Mouse (Mus musculus): ENCODE results near the gene Incenp. TPM values are rescaled to one million over a fixed set of nuclear protein-coding genes. Genes with fewer than 3 reads are reported as not detected.
"Not testable (repeated sequence)": the region's sequence is repeated elsewhere in the genome, so short reads cannot be mapped to it uniquely, and the experiment has no call there.

Incenp gene
- 10 to 100 TPM; 17.9 to 19.5 TPM for total RNA-seq (2021)
- long read RNA-seq, experiment 1, partial matches to known transcripts, result 3 of 11 reads
- long read RNA-seq, experiment 1, other reads (novel, unspliced or antisense), result 6 of 11 reads
- long read RNA-seq, experiment 2, partial matches to known transcripts, result 4 of 12 reads
- long read RNA-seq, experiment 2, other reads (novel, unspliced or antisense), result 4 of 12 reads

DNA sequence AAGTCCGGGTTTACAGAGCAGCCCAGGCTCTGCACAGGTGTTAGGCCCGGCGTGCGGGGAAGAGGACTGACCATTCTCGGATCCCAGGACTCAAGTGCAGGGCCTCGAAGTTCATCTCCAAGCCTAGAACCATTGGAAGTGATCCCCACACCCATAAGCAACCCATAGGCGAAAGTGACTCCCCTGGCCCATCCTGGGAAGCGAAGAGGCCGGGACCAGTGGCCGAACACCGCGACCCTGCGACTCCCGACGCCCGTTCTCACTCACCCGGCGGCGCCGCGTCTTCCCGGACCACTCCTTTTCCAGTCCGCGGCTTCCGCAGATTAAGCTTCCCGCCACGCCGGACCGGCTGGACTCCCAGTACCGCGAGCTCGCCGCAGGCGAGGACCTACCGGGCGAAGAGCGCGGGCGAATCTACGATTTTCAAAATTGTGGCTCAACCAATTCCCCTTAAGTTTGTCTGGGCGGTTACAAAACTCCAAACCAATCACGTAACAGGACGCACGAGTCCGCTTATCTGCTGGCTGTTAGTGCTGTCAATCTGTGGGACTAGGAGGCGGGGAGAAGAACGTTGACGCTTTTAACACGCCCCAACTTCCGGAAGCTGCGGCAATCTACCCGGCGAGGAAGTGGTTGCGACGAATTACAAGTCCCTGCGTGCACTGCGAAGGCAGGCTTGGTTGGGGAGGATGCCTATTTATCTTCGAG is at the start of gene Incenp:
Gene Incenp (minus strand): TSS at position 480 of the 708 bp plus-strand sequence.
- peak; percentile 95 to 98 for DNase-seq (ENCODE audit: low spot score in 2 of 2)
- intact Hi-C loops (cut with DNase I), result no loop called here

DNA sequence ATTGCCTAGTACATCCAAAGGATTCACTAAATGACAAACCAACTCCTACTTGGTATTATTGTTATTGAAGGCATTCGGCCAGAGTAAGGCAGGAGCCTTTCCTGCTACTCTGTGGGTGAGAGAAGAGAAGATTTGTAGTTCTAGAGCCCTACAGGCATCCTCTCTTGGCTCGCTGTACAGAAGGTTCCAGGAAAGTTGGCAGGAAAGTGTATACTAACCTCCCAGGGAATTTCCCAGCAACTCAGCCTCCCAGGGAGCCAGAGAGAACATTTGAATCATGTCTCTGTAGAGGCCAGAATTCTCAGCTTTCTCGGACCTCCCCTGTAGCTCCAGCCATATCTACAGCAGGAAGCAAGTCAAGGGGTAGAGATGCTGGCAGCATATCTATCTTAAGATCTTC is 47.6 kb upstream of the Incenp start:
- intact Hi-C loops (cut with DNase I), result no loop called here
- DNase-seq (ENCODE audit: low spot score in 2 of 2), result no peak

DNA sequence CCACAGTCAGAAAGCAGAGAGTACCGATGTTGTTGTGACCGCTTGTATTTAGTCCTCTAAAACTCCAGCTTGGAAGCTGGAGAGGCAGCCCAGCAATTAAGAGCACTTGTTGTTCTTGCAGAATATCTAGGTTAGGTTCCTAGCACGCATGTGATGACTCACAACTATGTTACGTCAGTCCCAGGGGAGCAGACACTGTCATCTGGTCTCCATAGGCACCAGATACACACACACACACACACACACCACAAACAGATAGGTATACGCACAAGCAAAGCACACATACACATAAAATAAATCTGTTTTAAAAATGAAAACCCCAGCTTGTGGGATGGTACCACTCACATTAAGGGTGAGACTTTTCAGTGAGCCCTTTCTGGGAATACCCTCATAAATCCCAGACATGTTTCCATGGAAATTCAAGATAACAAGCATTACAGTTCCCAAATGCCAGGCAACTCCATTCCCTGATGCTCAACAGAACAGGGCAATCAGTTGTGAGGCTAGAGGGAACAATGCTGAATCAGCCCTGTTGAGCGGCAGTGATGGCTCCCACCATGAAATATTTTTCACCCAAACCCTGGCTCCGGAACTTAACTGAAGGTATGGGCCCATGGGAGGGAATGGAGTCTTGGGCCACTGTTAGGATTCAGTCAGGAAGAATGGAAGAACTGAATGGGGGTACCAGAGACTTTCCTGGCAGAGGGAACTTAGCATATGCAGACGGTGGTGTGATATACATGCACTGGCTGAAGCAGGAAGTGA is 46.6 kb upstream of the Incenp start:
- no peak for DNase-seq (ENCODE audit: low spot score in 2 of 2)
- intact Hi-C loops (cut with DNase I), result no loop called here

DNA sequence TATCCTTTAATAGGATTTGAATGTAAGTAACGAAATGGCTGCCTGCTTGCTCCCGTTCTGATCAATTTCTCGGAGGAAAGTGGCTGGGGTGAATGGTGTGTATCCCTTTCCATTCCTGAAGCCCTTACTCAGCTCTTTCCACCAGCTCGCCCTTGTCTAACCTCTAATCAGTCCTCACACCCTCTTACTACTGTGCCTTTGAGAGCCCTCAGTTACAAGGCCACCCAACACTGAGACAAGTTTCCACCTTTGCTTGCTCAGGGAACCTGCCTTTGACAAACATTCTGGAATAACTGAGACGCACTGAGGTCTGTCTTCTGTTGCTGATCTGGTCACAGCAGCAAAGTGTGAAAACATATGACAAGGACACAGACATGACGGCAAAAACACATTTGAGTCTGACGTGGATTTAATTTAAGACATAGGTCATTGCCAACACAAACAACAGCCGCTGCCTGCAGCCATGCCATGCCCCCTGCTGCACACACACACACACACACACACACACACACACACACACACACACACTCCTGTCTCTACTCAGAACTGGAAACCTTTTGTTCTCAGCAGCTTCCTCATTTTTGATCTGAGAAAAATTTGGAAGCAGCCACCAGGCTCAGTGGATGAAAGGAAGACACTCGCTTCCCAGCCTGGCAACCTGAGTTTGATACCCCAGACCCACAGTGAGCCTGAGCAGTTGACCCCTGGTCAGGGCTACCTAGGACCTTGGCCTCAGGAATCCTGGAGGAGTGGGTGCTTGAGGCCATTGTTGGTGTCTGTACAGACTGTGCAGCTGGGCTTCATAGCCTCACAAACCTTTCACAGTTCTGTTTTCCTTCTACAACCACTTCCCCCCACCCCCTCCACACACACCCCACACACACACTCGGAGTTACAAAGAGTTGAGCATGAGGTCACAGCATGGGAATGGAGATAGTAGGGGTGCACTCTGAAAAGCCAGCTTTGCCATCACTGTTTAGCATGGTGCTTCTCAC is 43.5 kb upstream of the Incenp start:
- intact Hi-C loops (cut with DNase I), result no loop called here
- no peak for DNase-seq (ENCODE audit: low spot score in 2 of 2)

DNA sequence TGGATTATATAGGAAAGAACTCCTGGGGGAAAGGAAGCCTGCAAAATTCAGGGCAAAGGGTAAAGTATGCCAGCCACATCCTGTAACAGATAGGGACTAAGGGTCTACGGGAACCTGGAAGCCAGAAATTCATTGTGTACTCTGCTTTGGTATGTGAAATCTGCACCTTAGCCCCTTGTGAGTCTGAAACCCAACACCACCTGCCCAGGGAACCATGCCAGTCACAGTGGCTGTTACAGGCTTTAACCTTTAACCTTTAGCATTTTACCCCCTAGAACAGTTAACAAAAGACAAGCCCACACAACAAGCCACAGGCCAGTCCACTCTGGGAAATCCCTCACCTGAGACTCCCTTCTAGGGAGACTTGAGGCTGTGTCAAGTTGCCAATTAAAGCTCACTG is 42.5 kb upstream of the Incenp start:
- no peak for DNase-seq (ENCODE audit: low spot score in 2 of 2)

DNA sequence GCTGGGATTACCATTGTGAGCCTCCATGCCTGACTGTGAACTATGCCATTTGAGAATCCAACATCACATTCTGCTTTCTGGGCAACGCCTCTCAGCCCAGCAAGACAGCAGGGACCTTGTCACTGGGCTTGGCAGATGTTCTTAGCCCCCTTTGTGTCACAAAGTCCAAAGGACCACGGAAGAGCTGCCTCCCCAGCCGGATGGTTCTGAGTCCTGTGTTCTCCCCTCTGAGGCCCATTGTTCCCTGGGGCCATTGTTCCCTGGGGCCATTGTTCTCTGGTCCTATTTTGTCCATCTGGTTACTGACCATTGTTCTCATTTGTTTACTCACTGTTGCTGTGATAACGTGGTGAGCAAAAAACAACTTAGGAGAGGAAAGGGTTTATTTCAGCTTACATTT is 41.6 kb upstream of the Incenp start:
- intact Hi-C loops (cut with DNase I), result no loop called here
- DNase-seq (ENCODE audit: low spot score in 2 of 2), result no peak

More for the DNA sequence above, 42.5 kb upstream of the Incenp start:
- intact Hi-C loops (cut with DNase I), result no loop called here

DNA sequence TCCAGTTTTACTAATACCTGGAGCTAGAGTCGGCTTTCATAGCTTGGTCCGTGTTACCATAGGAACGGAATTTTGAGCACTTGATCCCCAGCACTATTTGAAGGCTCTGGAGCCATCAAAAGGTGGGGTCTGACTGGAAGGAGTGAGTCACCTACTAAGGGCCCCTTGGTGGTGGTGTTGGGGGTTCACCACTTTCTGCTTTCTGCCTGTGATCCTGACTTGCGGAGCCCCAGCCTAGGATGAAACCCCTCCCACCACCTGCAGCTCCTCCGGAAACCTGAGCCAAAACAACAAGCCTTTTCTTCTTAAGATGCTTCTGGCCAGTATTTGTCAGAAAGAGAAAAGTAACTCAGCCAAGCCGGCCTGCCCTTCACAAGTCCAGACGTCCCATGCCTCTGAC is 40.5 kb upstream of the Incenp start:
- DNase-seq (ENCODE audit: low spot score in 2 of 2), result no peak
- intact Hi-C loops (cut with DNase I), result no loop called here

DNA sequence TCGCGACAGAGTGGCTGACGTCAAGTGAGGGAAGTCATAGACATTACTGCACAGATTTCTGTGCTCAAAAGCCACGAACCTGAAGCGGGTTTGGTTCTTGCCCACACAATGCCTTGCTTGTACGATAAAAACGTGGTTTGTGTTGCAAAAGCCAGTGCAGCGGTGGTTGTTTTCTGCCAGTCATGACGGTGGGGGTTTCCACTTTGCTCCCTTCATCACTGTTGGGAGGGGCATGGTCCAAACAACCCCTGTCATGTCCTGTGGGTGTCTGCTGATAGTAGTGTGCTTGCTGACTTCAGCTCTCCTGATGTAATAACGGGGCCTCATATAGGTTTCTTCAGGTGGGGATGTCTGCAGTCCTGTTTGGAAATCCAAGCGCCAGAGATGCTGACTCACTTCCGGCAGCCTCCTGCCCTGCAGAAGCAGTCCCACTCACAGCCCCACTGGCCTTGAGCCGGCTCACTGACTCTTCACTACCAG is 39.5 kb upstream of the Incenp start:
- intact Hi-C loops (cut with DNase I), result no loop called here
- DNase-seq (ENCODE audit: low spot score in 2 of 2), result no peak

DNA sequence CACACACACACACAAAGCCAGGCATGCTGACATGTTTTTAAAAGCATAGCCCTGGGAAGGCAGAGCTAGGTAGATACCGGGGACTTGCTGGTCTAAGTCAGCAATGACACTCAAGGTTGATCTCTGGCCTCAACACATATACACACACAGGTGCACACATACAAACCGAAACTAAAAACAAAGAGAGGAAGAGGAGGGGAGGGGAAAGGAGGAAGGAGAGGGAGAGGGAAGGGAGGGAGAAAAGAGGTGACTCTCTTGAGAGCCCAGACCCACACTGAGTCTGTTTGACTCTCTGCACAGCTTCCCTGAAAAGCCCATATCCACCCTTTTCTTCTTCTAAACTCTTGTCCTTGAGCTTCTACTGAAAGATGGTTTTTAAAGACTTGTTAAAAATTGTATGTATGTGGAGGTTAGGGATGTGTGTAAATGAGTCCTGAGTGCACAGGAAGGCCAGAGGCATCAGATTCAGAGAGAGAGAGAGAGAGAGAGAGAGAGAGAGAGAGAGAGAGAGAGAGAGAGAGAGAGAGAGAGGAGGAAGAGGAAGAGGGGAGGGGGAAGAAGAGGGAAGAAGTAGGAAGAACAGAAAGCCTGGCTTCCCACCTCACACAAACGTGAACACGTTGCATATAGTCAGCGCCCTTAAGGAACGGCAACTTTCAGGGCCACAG is 38.9 kb upstream of the Incenp start:
- no peak for DNase-seq (ENCODE audit: low spot score in 2 of 2)

DNA sequence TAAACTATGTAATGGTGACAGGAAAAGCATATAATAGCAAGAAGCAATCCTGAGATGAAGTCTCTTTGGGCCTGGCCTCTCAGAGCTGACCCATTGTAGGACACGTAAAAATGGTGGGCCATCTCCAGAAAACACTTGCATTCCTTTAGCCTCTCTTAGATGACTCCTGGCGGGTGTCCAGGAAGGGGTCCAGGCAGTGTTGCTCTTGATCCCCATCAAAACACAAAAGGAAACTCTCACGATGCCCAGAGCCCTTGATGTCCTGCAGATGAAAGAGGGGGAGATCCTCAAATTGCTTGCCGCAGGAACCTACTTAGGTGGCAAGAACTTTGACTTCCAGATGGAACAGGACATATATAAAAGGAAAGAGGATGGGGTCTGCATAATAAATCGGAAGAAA is 38.1 kb upstream of the Incenp start:
- DNase-seq (ENCODE audit: low spot score in 2 of 2), result no peak

More for the DNA sequence above, 38.9 kb upstream of the Incenp start:
- intact Hi-C loops (cut with DNase I), result no loop called here

DNA sequence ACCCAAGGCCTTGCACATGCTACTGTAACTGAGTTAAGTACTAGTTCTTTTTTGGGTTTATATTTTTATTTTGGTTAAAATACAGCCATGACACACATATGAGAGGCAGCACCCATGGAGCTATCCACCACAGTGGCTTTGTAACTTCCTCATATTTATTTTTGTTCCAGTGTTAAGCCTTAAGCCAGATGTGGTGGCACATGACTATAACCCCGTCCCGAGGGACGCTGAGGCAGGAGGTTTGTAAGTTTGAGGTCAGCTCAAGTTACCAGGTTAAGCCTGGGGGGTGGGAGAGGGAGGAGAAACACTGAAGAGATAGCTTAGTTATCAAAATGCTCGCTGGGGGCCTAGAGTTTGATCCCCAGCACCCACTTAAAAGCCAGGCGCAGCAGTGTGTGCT is 37.2 kb upstream of the Incenp start:
- no peak for DNase-seq (ENCODE audit: low spot score in 2 of 2)
- intact Hi-C loops (cut with DNase I), result no loop called here

More for the DNA sequence above, 38.1 kb upstream of the Incenp start:
- intact Hi-C loops (cut with DNase I), result no loop called here

DNA sequence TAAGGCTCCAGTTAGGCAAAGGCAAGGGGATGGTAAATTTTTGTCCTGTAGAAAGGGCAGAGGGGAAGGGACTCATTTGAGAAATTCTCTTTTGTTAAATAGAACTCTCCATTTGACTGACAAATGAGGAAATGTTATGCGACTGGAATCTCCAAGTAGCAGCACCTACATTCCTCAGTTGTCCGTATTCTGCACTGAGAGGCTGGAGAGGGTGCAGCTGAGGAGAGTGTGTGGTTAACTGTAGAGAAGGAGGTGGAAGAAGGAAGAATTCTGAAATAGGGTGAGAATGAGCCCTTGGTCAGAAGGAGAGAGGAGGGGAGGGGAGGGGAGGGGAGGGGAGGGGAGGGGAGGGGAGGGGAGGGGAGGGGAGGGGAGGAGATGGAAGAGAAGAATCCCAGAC is 34.6 kb upstream of the Incenp start:
- intact Hi-C loops (cut with DNase I), result no loop called here
- DNase-seq (ENCODE audit: low spot score in 2 of 2), result no peak

DNA sequence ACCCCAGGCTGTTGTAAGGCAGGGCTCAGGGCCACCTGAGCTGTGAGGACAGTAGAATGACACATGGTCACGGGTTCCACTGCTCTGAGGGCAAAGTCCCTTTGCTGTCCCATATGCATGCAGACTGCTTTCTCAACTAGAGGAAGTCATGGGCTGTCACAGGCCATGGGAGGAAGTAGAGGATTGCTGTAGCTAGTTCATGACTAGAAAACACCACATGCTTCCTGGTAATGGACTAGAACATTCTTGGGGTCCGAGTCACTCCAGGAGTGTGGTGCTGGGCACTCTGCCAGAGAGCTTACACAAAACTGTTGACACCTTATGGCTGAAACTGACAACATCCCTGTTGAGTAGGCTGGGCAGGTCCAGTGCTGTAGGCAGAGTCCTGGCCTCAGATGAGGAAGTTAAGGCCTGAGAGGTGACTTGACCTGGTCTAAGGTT is 31.8 kb upstream of the Incenp start:
- DNase-seq (ENCODE audit: low spot score in 2 of 2); intact Hi-C loops (cut with DNase I): not testable (repeated sequence)

DNA sequence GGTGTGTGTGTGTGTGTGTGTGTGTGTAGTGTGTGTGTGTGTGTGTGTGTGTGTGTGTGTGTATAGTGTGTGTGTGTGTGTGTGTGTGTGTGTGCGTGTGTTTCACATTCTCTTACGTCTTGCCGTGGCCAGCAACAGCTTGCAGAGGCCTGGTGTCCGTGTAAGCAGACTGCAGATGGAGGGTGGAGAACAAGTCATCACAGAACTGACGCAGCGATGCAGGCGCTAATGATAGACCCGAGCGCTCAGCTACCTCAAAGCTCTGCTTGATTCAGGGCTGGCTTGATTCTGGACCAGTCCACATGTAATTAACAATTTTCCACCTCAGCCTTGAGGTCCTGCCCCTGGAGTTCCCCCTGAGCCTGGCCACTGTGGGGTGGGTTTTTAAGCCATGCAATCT is 28.7 kb upstream of the Incenp start:
- intact Hi-C loops (cut with DNase I), result no loop called here

DNA sequence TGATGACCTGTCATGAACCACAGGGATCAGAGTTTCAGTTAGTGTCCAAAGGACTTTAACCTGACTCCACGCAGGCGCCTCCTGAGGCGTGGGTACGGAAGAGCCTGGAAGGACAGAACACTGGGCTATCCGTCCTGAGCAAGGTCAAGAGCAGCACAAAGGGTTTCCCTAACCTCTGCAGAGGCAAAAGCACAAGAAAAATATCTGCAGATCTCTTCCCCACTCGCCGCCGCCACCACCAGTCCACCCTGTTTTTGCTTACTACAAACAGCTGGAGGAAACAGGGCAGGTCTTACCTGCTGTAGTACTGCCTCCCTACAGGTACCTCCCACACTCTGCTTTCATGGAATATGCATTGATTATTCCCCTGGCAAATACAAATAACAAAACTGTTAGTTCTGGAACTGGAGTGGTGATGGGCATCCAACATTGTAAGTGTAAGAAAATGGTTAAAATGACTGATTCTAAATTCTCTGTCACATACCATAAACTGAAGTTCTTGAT is 25.5 kb upstream of the Incenp start:
- DNase-seq (ENCODE audit: low spot score in 2 of 2), result no peak
- intact Hi-C loops (cut with DNase I), result loop anchor here (5.0 kb wide), 1 partner anchor 37 kb away; no protein-coding TSS in a partner anchor

More for the DNA sequence above, 28.7 kb upstream of the Incenp start:
- no peak for DNase-seq (ENCODE audit: low spot score in 2 of 2)

DNA sequence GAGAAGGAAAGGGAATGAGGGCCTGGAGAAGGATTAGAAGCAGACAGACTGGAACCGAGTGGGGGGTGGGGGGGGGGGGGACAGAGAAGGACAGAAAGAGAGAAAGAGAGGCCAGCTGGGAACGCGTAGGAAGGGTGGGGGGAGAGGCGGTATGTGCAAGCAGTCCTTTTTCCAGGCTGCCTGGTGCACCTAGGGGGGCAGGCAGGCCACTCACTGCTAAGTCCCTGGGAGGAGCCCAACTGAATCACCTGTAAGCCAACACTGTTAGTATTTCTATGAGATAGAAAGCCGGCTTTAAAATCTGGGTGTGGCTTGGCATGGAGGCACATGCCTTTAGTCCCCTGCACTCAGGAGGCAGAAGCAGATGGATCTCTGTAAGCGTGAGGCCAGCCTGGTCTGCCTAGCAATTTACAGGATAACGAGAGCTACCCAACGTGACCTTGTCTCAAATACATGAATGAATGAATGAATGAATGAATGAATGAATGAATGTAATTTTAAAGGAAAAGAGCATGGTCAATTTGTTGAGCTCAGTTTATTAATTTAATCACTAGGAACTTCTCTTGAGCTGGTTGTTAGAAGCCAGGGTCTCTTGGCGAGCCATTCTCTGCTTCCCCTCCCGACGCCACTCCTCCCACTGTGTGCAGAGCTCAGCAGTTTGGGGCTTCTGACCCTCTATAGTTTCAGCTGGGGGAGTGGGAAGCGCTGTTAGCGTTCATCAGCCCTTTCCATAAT is 24.9 kb upstream of the Incenp start:
- intact Hi-C loops (cut with DNase I), result loop anchor here (5.0 kb wide), 1 partner anchor 38 kb away; no protein-coding TSS in a partner anchor
- DNase-seq (ENCODE audit: low spot score in 2 of 2), result no peak

DNA sequence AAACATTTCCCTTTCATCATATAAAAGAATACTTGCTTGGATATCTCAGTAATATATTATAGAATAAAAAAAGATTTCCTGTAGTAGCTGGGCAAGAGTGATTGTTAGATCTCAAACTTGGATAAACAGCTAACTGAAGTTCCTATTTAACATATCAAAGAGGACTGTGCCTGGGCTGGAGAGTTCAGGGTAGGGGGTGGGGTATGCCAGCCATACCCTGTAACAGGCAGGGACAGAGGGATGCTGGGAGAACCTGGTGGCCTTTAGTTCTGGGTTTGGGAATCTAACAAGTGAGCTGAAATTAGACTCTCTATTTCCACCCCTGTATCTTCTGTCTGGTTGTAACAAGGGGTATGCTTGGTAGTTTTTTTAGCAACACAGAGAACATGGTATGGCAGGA is 23.7 kb upstream of the Incenp start:
- intact Hi-C loops (cut with DNase I), result loop anchor here (5.0 kb wide), 1 partner anchor 39 kb away; no protein-coding TSS in a partner anchor

DNA sequence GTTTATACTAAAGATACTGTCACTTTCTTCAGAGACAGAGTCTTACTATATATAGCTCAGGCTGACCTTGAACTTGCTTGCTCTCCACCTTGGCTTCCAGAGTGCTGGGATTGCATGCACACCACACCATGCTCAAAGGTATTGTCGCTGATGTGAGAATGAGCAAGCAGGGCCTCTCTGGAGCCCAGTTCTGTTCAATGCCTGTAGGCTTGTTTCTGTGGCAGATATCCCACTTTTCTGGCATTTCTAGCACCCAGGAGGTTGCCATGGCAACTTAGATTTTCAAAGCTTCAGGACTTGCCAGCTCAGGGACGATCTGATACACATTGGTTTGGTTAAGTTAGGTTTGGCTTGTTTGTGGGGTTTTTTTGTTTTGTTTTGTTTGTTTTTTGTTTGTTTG is 22.9 kb upstream of the Incenp start:
- intact Hi-C loops (cut with DNase I), result loop anchor here (5.0 kb wide), 1 partner anchor 40 kb away; no protein-coding TSS in a partner anchor
- DNase-seq (ENCODE audit: low spot score in 2 of 2), result peak; percentile 72 to 92

More for the DNA sequence above, 23.7 kb upstream of the Incenp start:
- DNase-seq (ENCODE audit: low spot score in 2 of 2), result no peak
